Mouse (Mus musculus): ENCODE data around the gene Htra1.

The Htra1 gene

DNA sequence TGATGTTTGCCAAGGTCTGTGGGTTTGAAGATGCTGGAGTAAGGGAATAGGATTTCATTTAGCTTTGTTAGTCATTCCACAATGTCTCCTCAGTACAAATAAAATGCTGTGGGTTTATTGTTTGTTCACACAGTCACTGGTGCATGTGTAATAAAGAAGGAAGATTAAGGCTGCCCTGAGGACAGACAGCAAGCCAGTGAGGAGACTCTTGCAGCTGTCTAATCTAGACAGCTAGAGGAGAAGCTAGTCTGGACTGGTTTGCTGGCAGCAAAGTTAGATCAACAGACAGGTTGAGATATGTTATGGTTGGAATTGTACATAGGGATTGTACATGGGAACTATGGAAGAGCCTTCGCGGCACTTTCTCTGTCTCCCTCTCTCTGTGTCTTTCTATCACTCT is 71.3 kb downstream of the Htra1 start:
- no peak for DNase-seq (ENCODE audit: low read depth, low spot score)

DNA sequence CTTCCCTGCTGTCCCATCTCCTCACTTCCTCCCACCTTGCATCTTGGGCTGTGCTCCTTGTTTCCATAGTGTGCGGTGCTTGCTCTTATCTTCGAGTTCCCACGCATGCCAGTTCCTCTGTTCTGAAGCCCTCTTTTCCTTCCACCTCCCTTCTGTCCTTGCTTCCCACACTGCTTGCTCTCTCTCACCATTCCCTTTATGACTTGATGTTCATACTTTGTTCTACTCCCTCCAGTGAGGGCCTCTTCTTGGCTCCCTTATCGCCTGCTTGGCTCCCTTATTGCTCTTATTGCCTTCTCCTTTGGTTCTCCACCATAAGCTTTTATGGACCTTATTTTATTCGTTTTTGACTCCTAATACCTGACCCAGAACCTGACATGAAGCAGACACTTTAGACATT is 73.3 kb downstream of the Htra1 start:
- DNase-seq (ENCODE audit: low read depth, low spot score) = no peak

DNA sequence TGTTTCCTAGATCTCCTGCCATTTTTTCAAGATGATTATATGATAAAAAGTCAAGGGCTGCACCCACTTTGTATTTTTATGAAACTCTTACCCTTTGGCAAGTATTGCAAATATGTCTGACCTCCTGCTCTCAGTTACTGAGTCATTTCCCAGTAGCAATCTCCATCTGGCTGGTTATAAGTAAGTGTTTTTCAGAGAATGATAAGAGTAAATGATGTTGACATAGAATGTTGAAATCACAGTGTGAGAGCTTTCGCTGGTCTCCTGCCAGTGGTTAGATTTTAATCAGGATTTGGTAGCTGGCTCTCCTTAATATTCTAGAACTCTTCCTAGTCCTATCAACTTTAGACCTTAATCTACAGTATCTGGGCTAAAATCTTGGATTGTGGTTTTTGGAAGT is 76.0 kb downstream of the Htra1 start:
- no peak for DNase-seq (ENCODE audit: low read depth, low spot score)

DNA sequence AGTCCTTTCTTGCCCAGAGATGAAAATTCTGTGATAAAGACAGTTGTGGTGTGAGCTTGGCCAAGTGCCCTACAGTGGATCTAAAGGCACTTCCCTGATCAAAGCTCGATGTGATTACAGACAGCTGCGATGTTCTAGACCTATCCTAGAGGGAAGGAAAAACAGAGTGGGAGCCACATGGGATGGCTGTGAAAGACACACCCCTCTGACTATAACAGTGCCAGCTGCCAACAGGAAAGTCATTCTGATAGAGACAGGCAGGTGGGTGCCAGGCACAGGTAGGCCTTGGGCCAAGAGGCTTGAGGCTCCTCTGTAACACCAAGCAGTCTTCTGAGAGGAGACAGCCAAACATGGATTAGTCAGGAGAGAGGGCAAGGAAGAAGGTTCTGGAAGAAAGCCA is 83.3 kb downstream of the Htra1 start:
- DNase-seq (ENCODE audit: low read depth, low spot score) = no peak

- no peak for DNase-seq (ENCODE audit: low read depth, low spot score)
These were observed 88.9 kb downstream of the Htra1 start for GRCm38 (mm10) chr7:131024807-131025206.

- no peak for DNase-seq (ENCODE audit: low read depth, low spot score)
These were observed 91.6 kb downstream of the Htra1 start for GRCm38 (mm10) chr7:131027557-131027956.

DNA sequence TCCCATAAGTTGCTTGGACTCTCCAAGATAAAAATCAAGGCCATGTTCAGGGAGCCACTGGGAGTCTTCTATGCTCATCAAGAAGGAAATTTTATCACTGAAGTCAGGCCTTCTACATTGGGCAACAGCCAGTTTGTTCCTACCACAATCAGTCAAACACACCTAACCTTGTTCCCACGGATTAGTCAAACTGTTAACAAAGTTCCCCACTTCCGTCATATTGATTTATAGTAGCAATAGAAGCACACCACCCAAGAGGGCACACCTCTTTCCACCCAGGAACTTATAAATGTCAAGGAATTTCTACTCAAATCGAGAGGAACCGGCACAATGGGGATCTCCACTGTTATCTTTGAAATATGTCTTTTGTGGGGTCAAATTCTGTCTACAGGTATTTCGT is 95.8 kb downstream of the Htra1 start, which contains the start of gene Dmbt1:
Gene Dmbt1, plus strand, starts transcription at position 299 of the 400 bp plus-strand sequence.
- DNase-seq (ENCODE audit: low read depth, low spot score) = no peak
